Mouse (Mus musculus) liver, adult 10 weeks (tissue): ENCODE results near the gene Rragb. TPM values are rescaled to one million over a fixed set of nuclear protein-coding genes. Genes with fewer than 3 reads are reported as not detected.

ENCODE experiments used
- polyA plus RNA-seq: library from polyadenylated mRNA; stranded (reverse); fragments of 350-450 nt; fragmentation: Illumina TruSeq; extraction: RNeasy Lipid Tissue Mini Kit (QIAGEN cat#74804); gene quantifications from one replicate; pipeline ENCODE4 v1.2.3, GENCODE M21; 2014; ENCODE audit warnings: low read depth, low replicate concordance

Gene Rragb
- polyA plus RNA-seq, result 1.4 TPM

DNA sequence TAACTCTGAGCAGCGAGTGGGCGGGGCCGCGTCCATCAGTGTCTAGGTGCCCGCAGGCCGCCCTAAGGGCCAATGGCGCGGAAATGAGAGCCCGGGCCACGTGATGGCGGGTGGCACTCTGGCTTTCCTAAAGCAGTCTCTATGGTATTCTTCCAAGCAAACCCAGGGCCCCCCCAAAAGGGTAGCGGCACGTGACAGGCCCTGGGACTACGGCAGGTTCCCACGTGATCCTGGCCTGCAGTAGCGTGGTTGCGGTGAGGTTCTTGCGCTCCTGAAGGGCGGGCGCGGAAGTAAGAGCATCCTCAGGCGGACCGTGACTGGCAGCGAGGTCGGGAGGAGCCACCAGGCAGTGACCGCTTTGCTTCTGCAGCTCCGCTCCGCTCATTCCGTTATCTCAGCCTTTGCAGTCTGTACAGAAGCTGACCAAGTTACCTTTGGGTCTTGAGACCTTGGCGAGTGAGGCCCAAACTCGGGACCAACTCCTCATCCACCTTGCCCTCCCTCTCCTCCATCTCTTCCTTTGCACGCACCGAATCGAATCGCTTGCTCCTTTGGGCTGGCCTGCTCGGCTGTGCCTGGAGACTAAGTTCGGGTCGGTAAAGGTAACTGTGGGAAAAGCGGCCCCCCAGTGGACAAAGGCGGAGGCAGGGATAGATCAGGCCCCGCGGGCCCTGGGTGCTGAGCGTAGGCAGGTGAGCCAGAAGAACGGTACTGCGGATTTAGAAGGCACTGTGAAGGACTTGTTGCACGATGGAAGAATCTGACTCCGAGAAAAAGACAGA, at the start of gene Rragb:
Rragb (plus strand) TSS at position 248 of the 782 bp plus-strand sequence.

DNA sequence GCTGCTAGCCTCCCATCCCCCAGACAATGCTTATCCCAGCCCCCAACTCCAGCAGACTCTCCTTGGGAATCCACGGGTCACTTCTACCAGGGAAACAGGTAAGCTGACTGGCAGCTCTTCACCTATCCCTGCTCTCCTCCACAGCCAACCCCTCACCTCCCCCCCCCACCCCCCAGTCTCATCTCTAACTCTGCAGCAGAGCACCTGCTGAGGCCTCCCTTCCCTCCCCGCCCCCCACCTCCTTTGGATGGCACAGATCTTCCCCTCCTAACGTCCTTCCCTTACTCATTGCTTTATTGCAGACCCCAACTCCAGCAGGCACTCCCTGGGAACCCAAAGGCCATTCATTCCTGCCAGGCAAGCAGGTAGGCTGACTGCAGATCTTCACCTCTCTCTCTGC, 21.3 kb upstream of the Rragb start, which contains the start of gene Foxr2:
Foxr2 (plus strand) TSS at position 301 of the 400 bp plus-strand sequence.

Other genes starting within 250 kb of the Rragb start
- not detected for gene Usp51, start 133.5 kb upstream of the Rragb start, polyA plus RNA-seq
- gene Mageh1, start 102.4 kb upstream of the Rragb start, polyA plus RNA-seq, result 3.9 TPM
- not detected for gene Foxr2, start 21.2 kb upstream of the Rragb start, polyA plus RNA-seq
- gene Klf8, start 97.5 kb downstream of the Rragb start, polyA plus RNA-seq, result not detected